17 mouse cellular contexts compared by ENCODE assay signal in the genomic region with DNA sequence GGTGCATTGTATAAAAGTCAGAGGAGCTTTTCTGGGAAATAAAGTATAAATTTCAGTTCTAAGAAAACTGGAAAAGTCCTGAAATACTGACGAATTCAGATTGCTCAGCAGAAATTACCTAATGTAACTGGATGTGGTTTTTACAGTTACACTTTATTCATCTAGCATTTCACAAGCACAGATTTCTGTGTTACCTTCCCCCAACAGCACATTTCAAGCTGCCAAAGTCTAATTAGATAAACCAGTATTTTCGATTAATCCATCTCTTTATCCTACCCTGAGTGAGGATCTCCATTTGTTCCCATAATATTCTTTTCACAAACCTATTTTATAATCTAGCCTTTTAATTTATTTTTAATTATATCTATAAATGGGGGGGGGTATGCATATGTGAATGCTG.
DNase-seq lines count a peak whose midpoint lies in the region; ATAC-seq and TF ChIP-seq lines count a peak whose summit lies in the region.
"Had no signal": no experiment of that assay in that cellular context is flagged by ENCODE, and none has a peak within 500 bp of the region (broad histone marks: within the 10 kb centered on the region; RNA-seq: fewer than 3 reads in every experiment).

No protein-coding gene starts in this region.

- no peak for TF ChIP-seq CTCF in forebrain, postnatal 0 days (IDR thresholded peaks at IDR 0.05; ENCODE audit: low read depth)

- no peak overlapping the region for H3K4me3 ChIP-seq in forebrain, embryonic 14.5 days (ENCODE audit: low read depth, low read length)
- H3K4me3 ChIP-seq in forebrain, embryonic 10.5 days, result no peak overlapping the region
- H3K4me3 ChIP-seq in forebrain, embryonic 16.5 days (replicated peaks; ENCODE audit: low read length), result no peak overlapping the region
- H3K4me3 ChIP-seq in forebrain, postnatal 0 days (ENCODE audit: low read depth, low read length), result no peak overlapping the region
- no peak overlapping the region for H3K4me3 ChIP-seq in neural tube, embryonic 13.5 days
- no peak overlapping the region for H3K4me3 ChIP-seq in neural tube, embryonic 15.5 days (replicated peaks)
- no peak overlapping the region for H3K4me3 ChIP-seq in hindbrain, embryonic 12.5 days
- H3K4me3 ChIP-seq: embryonic facial prominence, embryonic 10.5 days; embryonic facial prominence, embryonic 12.5 days had no signal

- H3K36me3 ChIP-seq in forebrain, embryonic 14.5 days (ENCODE audit: control insufficient read depth, insufficient read depth, low read length), result no peaks in the 10 kb centered on the region
- H3K36me3 ChIP-seq in forebrain, embryonic 10.5 days (replicated peaks), result no peaks in the 10 kb centered on the region
- no peaks in the 10 kb centered on the region for H3K36me3 ChIP-seq in forebrain, embryonic 16.5 days (ENCODE audit: control insufficient read depth, insufficient read depth)
- no peaks in the 10 kb centered on the region for H3K36me3 ChIP-seq in forebrain, postnatal 0 days (ENCODE audit: insufficient read depth)
- H3K36me3 ChIP-seq in neural tube, embryonic 13.5 days, result no peaks in the 10 kb centered on the region
- H3K36me3 ChIP-seq in neural tube, embryonic 15.5 days, result no peaks in the 10 kb centered on the region
- H3K36me3 ChIP-seq in hindbrain, embryonic 12.5 days, result no peaks in the 10 kb centered on the region
- H3K36me3 ChIP-seq: embryonic facial prominence, embryonic 10.5 days; embryonic facial prominence, embryonic 12.5 days had no signal

- H3K4me1 ChIP-seq in forebrain, embryonic 14.5 days (ENCODE audit: control insufficient read depth, insufficient read depth, low read length), result peaks cover 4% of the 10 kb centered on the region; the same call in 1 of the 2 replicates
- peaks cover 11% of the 10 kb centered on the region for H3K4me1 ChIP-seq in forebrain, embryonic 10.5 days
- H3K4me1 ChIP-seq in forebrain, embryonic 16.5 days (replicated peaks; ENCODE audit: control insufficient read depth, insufficient read depth, low read length), result no peaks in the 10 kb centered on the region
- H3K4me1 ChIP-seq in forebrain, postnatal 0 days (ENCODE audit: insufficient read depth), result peaks cover 3% of the 10 kb centered on the region; the same call in 1 of the 2 replicates
- H3K4me1 ChIP-seq in neural tube, embryonic 13.5 days (replicated peaks), result peaks cover 13% of the 10 kb centered on the region
- peaks cover 11% of the 10 kb centered on the region; the same call in 1 of the 2 replicates for H3K4me1 ChIP-seq in neural tube, embryonic 15.5 days
- 0 out of 2 replicates have a peak, but pooled peaks cover 3% of the 10 kb centered on the region for H3K4me1 ChIP-seq in hindbrain, embryonic 12.5 days
- H3K4me1 ChIP-seq: embryonic facial prominence, embryonic 10.5 days; embryonic facial prominence, embryonic 12.5 days had no signal

- 38% methylated on average over 2 of the region's 2 CpGs for WGBS in forebrain, embryonic 14.5 days
- 86% methylated on average over 2 of the region's 2 CpGs for WGBS in forebrain, embryonic 10.5 days
- 32% methylated on average over 2 of the region's 2 CpGs for WGBS in forebrain, embryonic 16.5 days
- WGBS in forebrain, postnatal 0 days, result 34% methylated on average over 2 of the region's 2 CpGs
- 64% methylated on average over 2 of the region's 2 CpGs for whole genome bisulfite sequencing in neural tube, embryonic 13.5 days
- whole genome bisulfite sequencing in neural tube, embryonic 15.5 days, result 55% methylated on average over 2 of the region's 2 CpGs
- WGBS in hindbrain, embryonic 12.5 days, result 85% methylated on average over 2 of the region's 2 CpGs

- H3K4me2 ChIP-seq in forebrain, embryonic 14.5 days (ENCODE audit: low read length), result no peak overlapping the region
- H3K4me2 ChIP-seq in forebrain, embryonic 16.5 days (ENCODE audit: low read length), result no peak overlapping the region
- no peak overlapping the region for H3K4me2 ChIP-seq in forebrain, postnatal 0 days (ENCODE audit: low read depth)
- peak overlapping the region; percentile 31; the same call in 1 of the 2 replicates for H3K4me2 ChIP-seq in neural tube, embryonic 13.5 days
- H3K4me2 ChIP-seq in neural tube, embryonic 15.5 days, result no peak overlapping the region
- H3K4me2 ChIP-seq in hindbrain, embryonic 12.5 days (replicated peaks), result no peak overlapping the region
- H3K4me2 ChIP-seq: embryonic facial prominence, embryonic 12.5 days had no signal

- no peak overlapping the region for H3K9ac ChIP-seq in forebrain, embryonic 14.5 days (ENCODE audit: low read length)
- H3K9ac ChIP-seq in forebrain, embryonic 16.5 days (replicated peaks; ENCODE audit: low read depth, low read length), result no peak overlapping the region
- H3K9ac ChIP-seq in forebrain, postnatal 0 days, result no peak overlapping the region
- H3K9ac ChIP-seq in neural tube, embryonic 13.5 days, result no peak overlapping the region
- no peak overlapping the region for H3K9ac ChIP-seq in neural tube, embryonic 15.5 days (replicated peaks)
- no peak overlapping the region for H3K9ac ChIP-seq in hindbrain, embryonic 12.5 days
- H3K9ac ChIP-seq: embryonic facial prominence, embryonic 12.5 days had no signal

- DNase-seq in forebrain, embryonic 14.5 days (ENCODE audit: low spot score), result peak; percentile 34
- DNase-seq in forebrain, embryonic 10.5 days (ENCODE audit: extremely low spot score, low spot score), result no peak
- no peak for DNase-seq in forebrain, postnatal 0 days
- DNase-seq: adrenal gland, adult 2 months; adrenal gland, postnatal 10 days; adrenal gland, postnatal 25 days; cerebellum, adult 11-12 months; cerebellum, adult 2 months; cerebellum, adult 9-10 months; cerebellum, postnatal 10 days; cerebellum, postnatal 25 days had no signal

- no peaks in the 10 kb centered on the region for H3K9me3 ChIP-seq in forebrain, embryonic 14.5 days (replicated peaks; ENCODE audit: control insufficient read depth, low read length)
- H3K9me3 ChIP-seq in forebrain, embryonic 10.5 days, result no peaks in the 10 kb centered on the region; the same call in 1 of the 2 replicates
- H3K9me3 ChIP-seq in forebrain, embryonic 16.5 days (ENCODE audit: control insufficient read depth, low read length), result no peaks in the 10 kb centered on the region
- H3K9me3 ChIP-seq in forebrain, postnatal 0 days (ENCODE audit: low read length), result no peaks in the 10 kb centered on the region
- H3K9me3 ChIP-seq in neural tube, embryonic 13.5 days, result no peaks in the 10 kb centered on the region
- no peaks in the 10 kb centered on the region for H3K9me3 ChIP-seq in neural tube, embryonic 15.5 days (replicated peaks)
- no peaks in the 10 kb centered on the region for H3K9me3 ChIP-seq in hindbrain, embryonic 12.5 days (replicated peaks)
- H3K9me3 ChIP-seq: embryonic facial prominence, embryonic 10.5 days; embryonic facial prominence, embryonic 12.5 days had no signal

- H3K27me3 ChIP-seq in forebrain, embryonic 14.5 days (replicated peaks; ENCODE audit: control insufficient read depth, insufficient read depth, low read length), result no peaks in the 10 kb centered on the region
- no peaks in the 10 kb centered on the region for H3K27me3 ChIP-seq in forebrain, embryonic 10.5 days (ENCODE audit: poor library complexity, severe bottlenecking)
- no peaks in the 10 kb centered on the region for H3K27me3 ChIP-seq in forebrain, embryonic 16.5 days (replicated peaks; ENCODE audit: control insufficient read depth, insufficient read depth, low read length)
- no peaks in the 10 kb centered on the region for H3K27me3 ChIP-seq in forebrain, postnatal 0 days (ENCODE audit: insufficient read depth, low read length)
- no peaks in the 10 kb centered on the region; the same call in 1 of the 2 replicates for H3K27me3 ChIP-seq in neural tube, embryonic 13.5 days
- no peaks in the 10 kb centered on the region for H3K27me3 ChIP-seq in neural tube, embryonic 15.5 days (replicated peaks)
- no peaks in the 10 kb centered on the region for H3K27me3 ChIP-seq in hindbrain, embryonic 12.5 days
- H3K27me3 ChIP-seq: embryonic facial prominence, embryonic 12.5 days had no signal

- no peak for ATAC-seq in forebrain, embryonic 14.5 days
- ATAC-seq in forebrain, embryonic 16.5 days, result peak; percentile 57; the same call in 1 of the 2 replicates
- no peak for ATAC-seq in forebrain, postnatal 0 days
- no peak for ATAC-seq in neural tube, embryonic 13.5 days (ENCODE audit: low read depth)
- no peak for ATAC-seq in neural tube, embryonic 15.5 days (ENCODE audit: low FRiP score)
- ATAC-seq in hindbrain, embryonic 12.5 days (ENCODE audit: low FRiP score), result no peak

- H3K27ac ChIP-seq in forebrain, embryonic 14.5 days (ENCODE audit: low read depth, low read length), result no peak overlapping the region
- no peak overlapping the region for H3K27ac ChIP-seq in forebrain, embryonic 10.5 days
- H3K27ac ChIP-seq in forebrain, embryonic 16.5 days (ENCODE audit: low read length), result no peak overlapping the region
- H3K27ac ChIP-seq in forebrain, postnatal 0 days (ENCODE audit: low read depth, low read length), result no peak overlapping the region
- no peak overlapping the region for H3K27ac ChIP-seq in neural tube, embryonic 13.5 days (replicated peaks)
- no peak overlapping the region for H3K27ac ChIP-seq in neural tube, embryonic 15.5 days (replicated peaks)
- H3K27ac ChIP-seq in hindbrain, embryonic 12.5 days, result no peak overlapping the region
- H3K27ac ChIP-seq: embryonic facial prominence, embryonic 10.5 days; embryonic facial prominence, embryonic 12.5 days had no signal
